Mouse (Mus musculus) hindbrain, embryonic 11.5 days (tissue): ENCODE data around the gene Plekhm3. TPM values are rescaled to one million over a fixed set of nuclear protein-coding genes. Genes with fewer than 3 reads are reported as not detected.

Experiments used
- ATAC-seq: fragments of 200-750 bp; cut with Nextera tagmentation; 2 replicates; pipeline ENCODE4 v1.8.0; 2017; ENCODE audit warnings: mild to moderate bottlenecking, moderate TSS enrichment, moderate library complexity; ENCODE audit not compliant: low FRiP score
- DNase-seq: peaks from one replicate; pipeline ENCODE4 v3.0.0-alpha.2; 2015; ENCODE audit warnings: low spot score
- H3K27ac ChIP-seq: fragments of 300-500 bp; sonication (generic); 2 replicates; pipeline ENCODE4 v1.5.1; 2014; ENCODE audit warnings: mild to moderate bottlenecking, low read depth, low read length
- H3K27me3 ChIP-seq: fragments of 300-500 bp; sonication (generic); 2 replicates; pipeline ENCODE4 v1.6.1; 2014; ENCODE audit warnings: mild to moderate bottlenecking, low read length, moderate library complexity, mixed read lengths; ENCODE audit not compliant: control insufficient read depth, insufficient read depth
- H3K36me3 ChIP-seq: fragments of 300-500 bp; sonication (generic); 2 replicates; pipeline ENCODE4 v1.6.1; 2014; ENCODE audit warnings: mild to moderate bottlenecking, low read length, moderate library complexity, mixed read lengths; ENCODE audit not compliant: control insufficient read depth, insufficient read depth
- H3K4me1 ChIP-seq: fragments of 300-500 bp; sonication (generic); replicated peaks from 2 replicates; pipeline ENCODE4 v1.6.1; 2014; ENCODE audit warnings: low read length, mixed read lengths; ENCODE audit not compliant: control insufficient read depth, insufficient read depth
- H3K4me2 ChIP-seq: fragments of 300-500 bp; sonication (generic); replicated peaks from 2 replicates; pipeline ENCODE4 v1.6.1; 2014; ENCODE audit warnings: mild to moderate bottlenecking, low read depth, low read length
- H3K4me3 ChIP-seq: fragments of 300-500 bp; sonication (generic); 2 replicates; pipeline ENCODE4 v1.5.1; 2014; ENCODE audit warnings: low read depth, low read length
- H3K9ac ChIP-seq: fragments of 300-500 bp; sonication (generic); 2 replicates; pipeline ENCODE4 v1.6.1; 2014; ENCODE audit warnings: low read depth, low read length
- H3K9me3 ChIP-seq: fragments of 300-500 bp; sonication (generic); 2 replicates; pipeline ENCODE4 v1.6.1; 2016; ENCODE audit warnings: low read length; ENCODE audit not compliant: control insufficient read depth
- WGBS: fragments of 180-500 bp; shearing (Covaris S2); extraction: QIAGEN DNeasy Blood & Tissue Kit; methylation state at CpG from one replicate; pipeline ENCODE4 v1.1.7; 2014; 5-methylcytosine and 5-hydroxymethylcytosine counted together
- polyA plus RNA-seq: library from polyadenylated mRNA; unstranded; fragments of >200 nt; fragmentation: Nextera tagmentation; extraction: Ambion mirVana; gene quantifications from 2 replicates; pipeline ENCODE4 v1.2.1, GENCODE M21; 2014

The Plekhm3 gene
- polyA plus RNA-seq, 1 experiment from 2014 or later = 9.6 TPM

DNA sequence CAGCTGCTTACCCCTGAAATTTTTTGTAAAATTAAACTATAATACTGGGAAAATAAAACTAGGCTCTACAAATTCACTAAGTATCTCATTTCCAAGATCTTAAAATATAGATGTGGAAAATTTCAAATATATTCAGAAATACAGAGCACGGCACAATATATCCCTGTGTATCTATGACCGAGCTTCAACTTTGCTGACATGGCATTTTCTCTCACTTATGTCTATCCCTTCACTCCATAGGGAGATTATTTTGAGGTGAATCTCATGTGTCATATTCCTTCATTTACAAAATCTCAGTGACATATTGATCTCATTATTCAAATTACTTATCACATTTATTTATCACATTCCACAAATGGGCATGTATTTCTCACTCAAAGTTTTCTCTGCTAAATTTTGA lies 143.4 kb downstream of the Plekhm3 start:
- ATAC-seq (no peak), DNase-seq (no peak)
- no peaks in the 10 kb centered on the region for H3K36me3 ChIP-seq
- no peak overlapping the region for H3K4me3 ChIP-seq
- no peaks in the 10 kb centered on the region for H3K4me1 ChIP-seq
- no peak overlapping the region for H3K9ac ChIP-seq
- H3K27me3 ChIP-seq = no peaks in the 10 kb centered on the region
- H3K4me2 ChIP-seq = no peak overlapping the region
- 95% methylated on average over 2 of the region's 2 CpGs for WGBS
- H3K9me3 ChIP-seq = no peaks in the 10 kb centered on the region
- H3K27ac ChIP-seq = no peak overlapping the region

DNA sequence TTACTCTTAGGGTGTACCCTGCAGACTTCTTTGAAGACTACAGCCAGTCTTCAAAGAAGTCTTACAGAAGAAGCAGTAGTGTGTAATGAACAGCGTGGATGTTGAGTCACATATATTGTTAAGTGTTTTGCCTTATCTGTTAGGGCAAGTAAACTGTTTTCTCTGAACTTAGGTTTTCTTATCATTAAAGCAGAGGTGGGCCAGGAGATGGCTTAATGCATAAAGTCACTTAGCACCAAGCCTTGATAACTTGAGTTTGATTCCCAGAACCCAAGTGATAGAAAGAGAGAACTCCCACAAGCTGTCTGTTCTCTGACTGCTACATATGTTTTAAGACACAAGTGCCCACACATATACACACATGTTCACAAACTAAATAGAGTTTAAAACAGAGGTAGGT lies 144.7 kb downstream of the Plekhm3 start:
- Histone ChIP-seq H3K4me1 (no peaks in the 10 kb centered on the region), H3K36me3 (no peaks in the 10 kb centered on the region), H3K4me2 (no peak overlapping the region), H3K27ac (no peak overlapping the region), H3K9ac (no peak overlapping the region), H3K27me3 (no peaks in the 10 kb centered on the region), H3K4me3 (no peak overlapping the region), H3K9me3 (no peaks in the 10 kb centered on the region)
- DNase-seq (no peak), ATAC-seq (no peak)
- 95% methylated on average over 1 of the region's 1 CpGs for WGBS

DNA sequence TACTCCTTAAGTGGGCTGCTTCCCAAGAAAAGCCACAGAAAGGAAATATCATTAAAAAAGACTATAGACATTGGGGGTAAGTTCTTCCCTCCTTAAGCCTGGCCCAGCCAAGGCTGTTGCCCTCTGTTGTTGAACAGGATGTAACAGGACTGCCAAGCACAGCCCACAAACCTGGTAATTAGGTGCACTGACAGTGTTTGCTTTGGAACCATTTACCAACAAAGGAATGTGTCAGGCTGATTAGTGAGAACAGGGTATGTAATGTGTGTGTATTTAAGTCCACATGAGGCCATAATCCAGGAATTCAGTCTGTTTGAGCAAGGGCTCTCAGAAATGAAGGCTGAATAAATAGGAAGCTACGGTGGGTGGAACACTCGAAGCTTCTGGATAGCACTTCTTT lies 147.5 kb downstream of the Plekhm3 start:
- H3K4me1 ChIP-seq = no peaks in the 10 kb centered on the region
- WGBS = 79% methylated on average over 2 of the region's 2 CpGs
- H3K36me3 ChIP-seq = no peaks in the 10 kb centered on the region
- H3K4me2 ChIP-seq = no peak overlapping the region
- no peak for ATAC-seq
- DNase-seq = no peak
- no peaks in the 10 kb centered on the region for H3K27me3 ChIP-seq
- H3K9ac ChIP-seq = no peak overlapping the region
- H3K27ac ChIP-seq = no peak overlapping the region
- no peaks in the 10 kb centered on the region for H3K9me3 ChIP-seq
- H3K4me3 ChIP-seq = no peak overlapping the region

DNA sequence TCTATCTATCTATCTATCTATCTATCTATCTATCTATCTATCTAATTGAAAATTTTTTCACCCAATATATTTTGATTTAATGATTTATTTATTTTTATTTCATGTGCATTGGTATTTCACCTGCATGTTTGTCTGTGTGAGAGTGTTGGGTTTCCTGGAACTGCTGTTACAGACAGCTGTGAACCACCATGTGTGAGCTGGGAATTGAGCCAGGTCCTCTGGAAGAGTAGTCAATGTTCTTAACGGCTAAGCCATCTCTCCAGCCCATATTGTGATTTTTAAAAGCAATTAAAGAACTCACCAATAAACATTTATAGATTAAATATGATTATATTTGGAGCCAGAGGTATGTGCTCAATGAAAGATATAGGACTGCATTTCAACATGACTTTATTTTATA lies 148.9 kb downstream of the Plekhm3 start:
- 86% methylated on average over 1 of the region's 1 CpGs for WGBS
- no peak overlapping the region for H3K9ac ChIP-seq

DNA sequence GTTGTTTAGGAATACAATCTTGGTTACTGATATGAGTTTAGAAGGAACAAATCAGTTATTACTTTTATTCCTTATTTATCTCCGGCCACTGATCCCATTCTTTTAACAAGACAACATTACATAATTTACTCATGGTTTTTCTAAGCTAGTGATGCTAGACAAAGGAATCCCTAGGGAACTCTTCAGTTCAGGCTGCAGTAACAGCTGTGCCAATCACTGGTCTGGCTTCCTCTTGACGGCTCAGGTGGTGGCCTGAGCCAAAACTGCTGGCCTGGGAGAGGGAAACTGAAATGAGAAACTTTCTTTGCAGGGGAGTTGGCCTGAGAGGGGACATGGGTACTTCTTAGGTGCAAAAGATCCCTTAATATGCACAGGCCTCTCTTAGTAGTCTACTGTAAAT lies 151.4 kb downstream of the Plekhm3 start:
- Histone ChIP-seq H3K27ac (no peak overlapping the region), H3K9ac (no peak overlapping the region), H3K4me1 (no peaks in the 10 kb centered on the region), H3K9me3 (no peaks in the 10 kb centered on the region), H3K4me3 (no peak overlapping the region), H3K27me3 (no peaks in the 10 kb centered on the region), H3K36me3 (no peaks in the 10 kb centered on the region), H3K4me2 (no peak overlapping the region)
- 42% methylated on average over 2 of the region's 2 CpGs for WGBS
- no peak for DNase-seq
- no peak for ATAC-seq

More for the DNA sequence above, 148.9 kb downstream of the Plekhm3 start:
- no peaks in the 10 kb centered on the region for H3K4me1 ChIP-seq
- ATAC-seq (no peak), DNase-seq (no peak)
- H3K4me2 ChIP-seq = no peak overlapping the region
- H3K36me3 ChIP-seq = no peaks in the 10 kb centered on the region
- no peak overlapping the region for H3K4me3 ChIP-seq
- no peaks in the 10 kb centered on the region for H3K27me3 ChIP-seq
- no peaks in the 10 kb centered on the region for H3K9me3 ChIP-seq
- H3K27ac ChIP-seq = no peak overlapping the region

DNA sequence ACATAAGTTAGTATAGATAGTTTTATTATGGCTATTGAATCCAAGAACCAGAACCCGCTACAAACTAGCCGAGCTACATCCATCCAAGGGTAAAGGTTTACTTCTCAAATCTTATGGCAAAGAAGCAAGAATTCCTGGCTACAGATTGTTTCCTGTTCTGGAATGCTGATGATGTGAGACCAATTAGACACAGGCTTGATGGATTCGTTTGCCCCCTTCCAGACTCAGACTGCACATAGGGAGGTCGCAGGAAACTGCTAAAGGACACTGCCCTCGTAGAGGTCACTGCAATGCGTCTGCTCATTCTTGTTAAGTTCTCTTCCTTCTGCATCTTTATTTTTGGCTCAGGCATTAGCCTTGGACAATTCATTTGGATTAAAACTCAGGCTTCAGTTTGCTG lies 154.0 kb downstream of the Plekhm3 start:
- Histone ChIP-seq H3K9ac (no peak overlapping the region), H3K4me2 (no peak overlapping the region), H3K9me3 (no peaks in the 10 kb centered on the region), H3K27ac (no peak overlapping the region), H3K27me3 (no peaks in the 10 kb centered on the region), H3K36me3 (no peaks in the 10 kb centered on the region), H3K4me3 (no peak overlapping the region), H3K4me1 (no peaks in the 10 kb centered on the region)
- WGBS = 66% methylated on average over 6 of the region's 6 CpGs
- ATAC-seq (no peak), DNase-seq (no peak)

DNA sequence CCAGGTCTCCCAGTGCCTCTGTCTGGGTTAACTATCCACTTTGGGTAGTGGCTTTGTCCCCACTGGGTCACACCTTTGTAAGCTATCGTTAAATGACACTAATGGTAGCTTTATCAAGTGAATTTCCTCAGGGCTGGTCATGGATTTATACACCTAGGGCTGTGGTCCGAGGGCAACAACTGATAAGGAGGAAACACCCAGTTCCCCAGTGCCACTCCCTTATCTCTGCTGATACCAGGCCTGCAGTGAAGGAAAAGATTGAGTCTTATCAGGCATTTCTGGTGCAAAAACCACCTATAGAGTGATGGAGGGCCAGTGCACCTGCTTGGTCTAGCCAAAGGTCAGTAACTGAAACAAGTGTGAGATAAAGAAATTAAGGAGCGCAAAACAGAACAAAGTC lies 159.0 kb downstream of the Plekhm3 start:
- H3K4me1 ChIP-seq = 0 out of 2 replicates have a peak, but pooled peaks cover 2% of the 10 kb centered on the region
- H3K36me3 ChIP-seq = no peaks in the 10 kb centered on the region
- WGBS = 86% methylated on average over 3 of the region's 3 CpGs
- H3K4me3 ChIP-seq = no peak overlapping the region
- no peak for DNase-seq
- no peak overlapping the region for H3K4me2 ChIP-seq
- no peaks in the 10 kb centered on the region for H3K9me3 ChIP-seq
- H3K27ac ChIP-seq = no peak overlapping the region
- ATAC-seq = no peak
- no peaks in the 10 kb centered on the region for H3K27me3 ChIP-seq
- no peak overlapping the region for H3K9ac ChIP-seq

DNA sequence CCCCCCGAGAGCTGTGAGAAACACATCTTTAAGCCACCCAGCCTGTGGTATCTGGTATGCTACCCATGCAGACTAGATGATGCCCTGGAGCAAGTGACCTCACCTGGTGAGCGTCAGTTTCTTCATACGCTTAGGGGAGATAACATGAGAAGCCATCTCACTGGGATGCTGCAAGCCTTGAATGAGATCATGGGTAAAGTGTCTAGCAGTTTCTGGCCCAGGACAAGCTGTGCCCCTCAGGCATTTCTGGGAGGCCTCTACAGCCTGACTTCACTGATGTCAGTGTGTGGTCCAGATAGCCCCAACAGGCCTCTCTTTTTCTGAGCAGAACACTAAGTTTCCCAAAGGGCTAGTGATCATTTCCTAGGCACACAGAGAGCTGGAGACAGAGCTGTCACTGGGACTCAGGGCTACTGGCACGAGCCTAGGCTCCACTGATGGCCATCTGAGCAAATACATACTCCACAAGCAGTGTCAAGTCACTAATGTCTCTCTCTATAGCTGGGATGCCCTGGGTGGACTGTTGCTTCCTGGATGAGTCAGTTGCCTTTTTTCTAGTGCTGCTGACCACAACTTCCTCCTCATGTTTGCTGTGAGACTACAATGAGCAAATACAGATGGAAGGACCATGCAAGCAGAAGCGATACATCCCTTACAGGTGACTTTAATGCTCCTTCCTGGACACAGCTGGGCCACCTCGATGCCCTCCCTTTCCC lies 159.6 kb downstream of the Plekhm3 start:
- H3K4me1 ChIP-seq = 0 out of 2 replicates have a peak, but pooled peaks cover 2% of the 10 kb centered on the region
- no peaks in the 10 kb centered on the region for H3K36me3 ChIP-seq
- no peaks in the 10 kb centered on the region for H3K27me3 ChIP-seq
- H3K9me3 ChIP-seq = no peaks in the 10 kb centered on the region
- H3K4me3 ChIP-seq = no peak overlapping the region
- 82% methylated on average over 6 of the region's 6 CpGs for WGBS
- no peak overlapping the region for H3K4me2 ChIP-seq
- no peak for DNase-seq
- no peak overlapping the region for H3K27ac ChIP-seq
- H3K9ac ChIP-seq = no peak overlapping the region
- ATAC-seq = no peak

DNA sequence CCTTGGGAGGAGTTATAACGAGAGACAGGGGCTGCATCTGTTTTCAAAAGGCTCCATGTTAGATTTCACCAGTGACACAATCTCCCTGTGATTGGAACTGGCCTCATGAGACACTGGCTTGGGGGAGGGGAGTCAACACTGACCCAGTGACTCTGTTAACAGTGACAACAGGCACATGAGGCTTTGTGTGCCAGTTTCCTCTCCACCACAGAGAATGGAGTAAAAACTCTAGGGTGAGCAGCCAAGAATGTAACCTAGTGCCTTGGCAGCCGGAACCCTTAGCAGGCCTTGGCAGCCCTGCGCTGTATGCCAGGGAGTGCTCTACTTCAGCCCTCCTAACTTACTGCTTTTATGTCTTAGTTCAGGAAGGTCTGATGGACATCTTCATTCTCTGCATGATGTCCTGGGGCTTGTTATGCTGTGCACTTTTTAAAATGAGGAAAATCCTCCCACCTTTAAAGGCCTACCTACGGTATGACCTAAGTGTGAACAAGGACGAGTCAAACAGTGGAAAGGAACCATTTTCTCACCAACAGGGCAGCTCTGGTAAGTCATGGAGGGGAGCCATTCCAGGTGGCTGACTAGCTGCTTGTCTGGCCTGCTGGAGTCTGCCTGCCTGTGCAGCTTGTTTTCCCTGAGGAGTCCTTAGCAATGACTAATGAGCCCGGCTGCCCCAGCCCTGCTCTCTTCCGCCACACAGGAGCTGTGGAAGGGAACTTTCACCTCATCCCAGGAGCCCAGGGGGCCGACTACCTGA lies 161.2 kb downstream of the Plekhm3 start:
- DNase-seq (no peak), ATAC-seq (0 out of 2 replicates have a peak, but pooled peaks have one; percentile 30)
- Histone ChIP-seq H3K4me1 (0 out of 2 replicates have a peak, but pooled peaks cover 2% of the 10 kb centered on the region), H3K27me3 (no peaks in the 10 kb centered on the region), H3K9me3 (no peaks in the 10 kb centered on the region), H3K27ac (no peak overlapping the region), H3K4me2 (no peak overlapping the region), H3K4me3 (no peak overlapping the region), H3K36me3 (no peaks in the 10 kb centered on the region), H3K9ac (no peak overlapping the region)
- WGBS = 78% methylated on average over 8 of the region's 8 CpGs
